Mouse (Mus musculus) brain, embryonic 14.5 days (tissue): ENCODE data around the gene Topors.

Experiments
- CTCF ChIP-seq: fragments of 200-500 bp; IDR thresholded peaks from 2 replicates; pipeline ENCODE4 v1.5.1; 2012; ENCODE audit warnings: inconsistent platforms, mild to moderate bottlenecking, moderate library complexity, borderline replicate concordance; ENCODE audit not compliant: insufficient read depth, insufficient read length; ENCODE audit errors: extremely low read depth
- POLR2A ChIP-seq: fragments of 200-500 bp; IDR thresholded peaks from 2 replicates; pipeline ENCODE4 v1.6.1; 2012; ENCODE audit warnings: mild to moderate bottlenecking, inconsistent platforms, borderline replicate concordance; ENCODE audit not compliant: poor library complexity, insufficient read depth, insufficient read length, severe bottlenecking; ENCODE audit errors: extremely low read depth

DNA sequence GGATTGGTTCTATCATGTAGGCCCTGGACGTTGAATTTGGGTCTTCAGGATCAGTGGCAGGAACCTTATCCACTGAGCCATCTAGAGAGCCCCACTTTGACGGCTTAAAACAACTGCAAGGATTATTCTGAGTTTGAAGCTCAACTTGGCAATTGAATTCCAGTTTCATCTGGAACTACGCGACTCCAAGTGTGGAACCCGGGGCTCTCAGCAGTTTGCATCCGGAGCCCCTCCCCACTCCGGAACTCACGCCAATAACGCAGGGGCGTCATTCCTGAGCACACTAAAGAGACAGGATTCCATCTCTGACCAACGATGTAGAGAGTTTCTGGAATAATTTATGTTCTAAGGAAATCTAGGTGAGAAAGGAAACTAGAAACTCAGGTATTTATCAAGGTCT, 42.5 kb downstream of the Topors start:
- TF ChIP-seq POLR2A (no peak), CTCF (no peak)
